Mouse (Mus musculus) liver, embryonic 14.5 days (tissue): ENCODE data around the gene Zfp579.

Experiments
- CTCF ChIP-seq: IDR thresholded peaks from 2 replicates; pipeline ENCODE4 v1.5.1; 2016; ENCODE audit warnings: antibody characterized with exemption, low read depth, control low read depth
- EP300 ChIP-seq: IDR thresholded peaks from 2 replicates; pipeline ENCODE4 v1.6.1; 2016; ENCODE audit warnings: antibody characterized with exemption, low read depth

DNA sequence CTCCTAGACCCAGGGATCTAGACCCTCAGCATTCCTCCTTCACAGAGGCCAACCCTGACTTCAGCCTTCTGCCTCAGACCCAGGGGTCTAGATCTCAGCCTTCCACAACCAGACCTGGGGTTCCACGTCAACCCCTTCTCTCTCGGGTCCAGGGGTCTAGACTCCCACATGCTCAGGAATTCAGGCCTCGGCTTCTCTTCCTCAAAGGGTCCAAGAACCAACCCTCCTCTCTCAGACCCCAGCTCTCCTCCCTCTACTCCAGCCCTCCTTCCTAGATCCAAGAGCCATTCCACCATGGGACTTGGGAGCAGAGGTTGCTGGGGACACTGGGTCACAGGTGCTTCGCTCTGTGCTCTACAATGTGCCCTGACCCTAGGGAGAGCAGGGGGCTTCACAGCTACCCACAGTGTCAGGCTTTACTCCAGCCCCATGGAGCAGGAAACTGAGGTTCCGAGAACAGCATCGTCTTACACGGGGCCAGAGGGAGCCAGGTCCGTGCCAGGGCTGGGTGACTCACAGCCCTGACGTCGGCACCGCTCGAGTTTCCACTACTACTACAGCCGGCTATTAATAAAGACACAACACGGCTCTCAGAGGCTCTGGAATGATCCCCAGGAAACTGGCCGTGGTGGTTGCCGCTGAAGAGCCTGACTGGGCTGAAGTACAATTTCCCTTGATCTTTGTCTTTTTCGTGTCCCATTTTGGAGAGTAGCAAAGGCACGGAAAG is 23.5 kb downstream of the Zfp579 start:
- TF ChIP-seq EP300 (no peak), CTCF (no peak)
